Mouse (Mus musculus) embryo, embryonic 10 days (tissue): ENCODE measurements around the gene Vmn1r2.
"Not testable (repeated sequence)": the region's sequence is repeated elsewhere in the genome, so short reads cannot be mapped to it uniquely, and the experiment has no call there.

Experiments
- DNase-seq: peaks from one replicate; pipeline ENCODE4 v3.0.0-alpha.2; 2015; ENCODE audit warnings: low spot score

The Vmn1r2 gene

GRCm38 (mm10) chr4:3167020-3167419, at the start of gene Vmn1r2:
Gene Vmn1r2 (plus strand): TSS chr4:3167320.
- not testable (repeated sequence) for DNase-seq

- DNase-seq, result not testable (repeated sequence)
Observed at GRCm38 (mm10) chr4:3147926-3148325, 19.2 kb upstream of the Vmn1r2 start.

- not testable (repeated sequence) for DNase-seq
Observed at GRCm38 (mm10) chr4:3153320-3153719, 13.8 kb upstream of the Vmn1r2 start.

- DNase-seq, result not testable (repeated sequence)
Observed at GRCm38 (mm10) chr4:3164429-3164828, 2.7 kb upstream of the Vmn1r2 start.

- DNase-seq, result no peak
Observed at GRCm38 (mm10) chr4:3165046-3165445, 2.1 kb upstream of the Vmn1r2 start.

GRCm38 (mm10) chr4:3174586-3174985, 7.5 kb downstream of the Vmn1r2 start:
- DNase-seq, result not testable (repeated sequence)

GRCm38 (mm10) chr4:3175756-3176155, 8.6 kb downstream of the Vmn1r2 start:
- not testable (repeated sequence) for DNase-seq

GRCm38 (mm10) chr4:3176195-3176594, 9.1 kb downstream of the Vmn1r2 start:
- DNase-seq, result not testable (repeated sequence)

GRCm38 (mm10) chr4:3176746-3177490, 9.8 kb downstream of the Vmn1r2 start:
- DNase-seq, result not testable (repeated sequence)

- DNase-seq, result not testable (repeated sequence)
Observed at GRCm38 (mm10) chr4:3185258-3185657, 18.1 kb downstream of the Vmn1r2 start, which contains the start of gene Vmn1r3. Gene Vmn1r3 (minus strand): TSS chr4:3185358.

GRCm38 (mm10) chr4:3209643-3210217, 42.6 kb downstream of the Vmn1r2 start:
- not testable (repeated sequence) for DNase-seq

GRCm38 (mm10) chr4:3213349-3213748, 46.2 kb downstream of the Vmn1r2 start:
- not testable (repeated sequence) for DNase-seq

GRCm38 (mm10) chr4:3216382-3216781, 49.3 kb downstream of the Vmn1r2 start:
- not testable (repeated sequence) for DNase-seq
